Mouse (Mus musculus): ENCODE results near the gene Ing2. TPM values are rescaled to one million over a fixed set of nuclear protein-coding genes. Genes with fewer than 3 reads are reported as not detected.

Ing2 gene
- polyA plus RNA-seq, 2 experiments: 13.2 to 19.8 TPM

DNA sequence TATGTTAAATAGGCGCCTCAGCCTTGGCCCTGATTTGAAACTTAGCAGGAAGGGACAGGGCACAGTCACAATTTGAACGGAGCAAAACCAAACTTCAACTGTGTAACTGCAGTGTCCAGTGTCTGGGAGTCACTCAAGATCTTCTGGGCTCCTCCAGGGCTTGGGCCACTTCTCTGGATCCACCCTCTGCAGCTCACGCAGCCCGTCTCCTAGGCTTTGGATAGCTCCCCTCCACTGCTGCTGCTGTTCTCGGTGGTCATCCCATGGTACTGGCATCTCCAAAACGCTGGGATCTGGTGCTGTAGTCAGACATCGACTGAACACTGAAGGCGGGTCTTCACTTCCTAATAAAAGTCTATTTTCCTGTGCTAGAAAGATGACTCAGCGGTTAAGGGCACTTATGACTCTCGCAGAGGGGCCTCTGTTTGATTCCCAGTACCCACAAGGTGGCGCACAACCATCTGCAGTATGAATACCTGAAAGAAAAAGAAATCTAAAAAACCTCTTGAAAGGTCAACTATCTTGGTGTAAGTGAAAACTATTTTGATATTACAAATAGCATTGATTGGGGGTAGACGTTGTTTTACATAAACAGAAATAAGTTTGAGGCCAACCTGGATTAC lies 14.5 kb upstream of the Ing2 start:
- Histone ChIP-seq H3K9me3 (ENCODE audit: control insufficient read depth, low read length) (no peaks in the 10 kb centered on the region), H3K36me3 (ENCODE audit: control insufficient read depth, insufficient read depth, low read length) (no peaks in the 10 kb centered on the region), H3K4me2 (replicated peaks; ENCODE audit: low read depth, low read length, severe bottlenecking) (no peak overlapping the region), H3K4me3 (replicated peaks; ENCODE audit: low read length) (no peak overlapping the region), H3K9ac (ENCODE audit: low read depth, low read length, severe bottlenecking) (no peak overlapping the region), H3K27me3 (ENCODE audit: control insufficient read depth, insufficient read depth, low read length) (no peaks in the 10 kb centered on the region), H3K27ac (replicated peaks; ENCODE audit: low read depth, low read length) (no peak overlapping the region), H3K4me1 (ENCODE audit: control insufficient read depth, insufficient read depth, low read length) (no peaks in the 10 kb centered on the region)
- WGBS: 66% methylated on average over 12 of the region's 12 CpGs
- ATAC-seq (ENCODE audit: low FRiP score, low read depth): no peak
- TF ChIP-seq POLR2A (IDR thresholded peaks at IDR 0.05; ENCODE audit: borderline replicate concordance, extremely low read depth, insufficient read depth, insufficient read length): no peak
- DNase-seq (ENCODE audit: low spot score): no peak

DNA sequence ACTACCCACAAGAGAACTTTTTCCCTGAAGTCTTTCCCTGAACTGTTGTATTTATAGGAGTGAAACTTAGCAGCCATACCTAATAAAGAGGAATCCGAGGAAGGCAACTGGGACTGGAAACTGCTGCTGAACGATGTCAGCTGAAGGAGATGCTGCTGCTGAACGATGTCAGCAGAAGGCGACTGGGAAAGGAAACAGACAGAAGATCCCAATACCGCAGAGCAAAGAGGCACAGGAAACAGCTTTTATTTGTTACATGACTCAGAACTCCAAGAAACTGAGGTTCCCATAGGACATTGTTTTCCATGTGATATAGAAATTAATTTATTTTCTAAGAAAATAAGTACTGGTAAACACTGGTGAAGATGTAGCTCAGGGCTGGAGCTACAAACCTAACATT lies 9.1 kb upstream of the Ing2 start:
- H3K27ac ChIP-seq (replicated peaks; ENCODE audit: low read depth, low read length): no peak overlapping the region
- no peak for DNase-seq (ENCODE audit: low spot score)
- no peaks in the 10 kb centered on the region for H3K9me3 ChIP-seq (ENCODE audit: control insufficient read depth, low read length)
- WGBS: 55% methylated on average over 5 of the region's 5 CpGs
- H3K36me3 ChIP-seq (ENCODE audit: control insufficient read depth, insufficient read depth, low read length): peaks cover 9% of the 10 kb centered on the region; the same call in 1 of the 2 replicates
- no peak for TF ChIP-seq POLR2A (IDR thresholded peaks at IDR 0.05; ENCODE audit: borderline replicate concordance, extremely low read depth, insufficient read depth, insufficient read length)
- no peak for ATAC-seq (ENCODE audit: low FRiP score, low read depth)
- H3K4me1 ChIP-seq (ENCODE audit: control insufficient read depth, insufficient read depth, low read length): no peaks in the 10 kb centered on the region
- no peak overlapping the region for H3K9ac ChIP-seq (ENCODE audit: low read depth, low read length, severe bottlenecking)
- no peaks in the 10 kb centered on the region for H3K27me3 ChIP-seq (ENCODE audit: control insufficient read depth, insufficient read depth, low read length)
- no peak overlapping the region for H3K4me2 ChIP-seq (replicated peaks; ENCODE audit: low read depth, low read length, severe bottlenecking)
- H3K4me3 ChIP-seq (replicated peaks; ENCODE audit: low read length): no peak overlapping the region

DNA sequence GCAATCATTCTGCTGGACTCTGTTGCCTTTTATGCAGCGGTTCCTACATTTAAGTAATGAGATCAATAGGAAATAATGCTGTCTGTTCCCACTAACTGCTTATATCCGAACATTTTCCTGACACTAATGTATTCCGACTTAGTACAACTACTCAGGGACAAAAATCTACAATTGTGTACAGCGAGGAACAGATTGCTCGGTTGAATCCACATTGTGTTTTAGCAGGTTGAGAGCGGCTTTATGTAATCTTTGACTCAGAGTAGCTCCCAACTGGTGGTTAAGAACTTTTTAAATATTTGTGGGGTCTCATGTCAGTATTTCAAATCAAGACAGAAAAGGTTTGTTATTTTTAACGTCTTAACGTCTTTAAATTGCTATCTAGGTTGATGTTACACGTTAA lies 8.6 kb upstream of the Ing2 start:
- no peak for DNase-seq (ENCODE audit: low spot score)
- Histone ChIP-seq H3K9me3 (ENCODE audit: control insufficient read depth, low read length) (no peaks in the 10 kb centered on the region), H3K4me3 (replicated peaks; ENCODE audit: low read length) (no peak overlapping the region), H3K27me3 (ENCODE audit: control insufficient read depth, insufficient read depth, low read length) (no peaks in the 10 kb centered on the region), H3K27ac (replicated peaks; ENCODE audit: low read depth, low read length) (no peak overlapping the region), H3K4me1 (ENCODE audit: control insufficient read depth, insufficient read depth, low read length) (no peaks in the 10 kb centered on the region), H3K9ac (ENCODE audit: low read depth, low read length, severe bottlenecking) (no peak overlapping the region), H3K36me3 (ENCODE audit: control insufficient read depth, insufficient read depth, low read length) (peaks cover 9% of the 10 kb centered on the region; the same call in 1 of the 2 replicates), H3K4me2 (replicated peaks; ENCODE audit: low read depth, low read length, severe bottlenecking) (no peak overlapping the region)
- ATAC-seq (ENCODE audit: low FRiP score, low read depth): no peak
- 85% methylated on average over 9 of the region's 9 CpGs for WGBS
- no peak for TF ChIP-seq POLR2A (IDR thresholded peaks at IDR 0.05; ENCODE audit: borderline replicate concordance, extremely low read depth, insufficient read depth, insufficient read length)

DNA sequence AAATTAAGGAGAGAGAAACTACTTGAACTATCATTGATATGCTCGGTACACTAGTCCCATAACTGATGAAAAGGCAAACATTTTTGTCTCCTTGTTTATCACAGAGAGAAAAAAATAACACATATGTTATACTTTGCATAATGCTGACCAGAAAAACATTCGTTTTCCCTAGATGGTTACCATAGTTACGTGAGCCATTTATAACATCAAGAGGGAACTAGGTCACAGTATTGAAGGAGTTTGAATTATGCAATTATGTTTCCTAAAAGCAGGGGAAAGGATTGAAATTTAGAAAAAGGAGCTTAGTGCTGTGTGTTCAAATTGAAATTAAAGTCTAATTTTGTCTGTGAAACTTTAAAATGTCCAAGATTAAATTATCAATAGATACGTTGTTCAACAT lies 5.0 kb upstream of the Ing2 start:
- H3K4me3 ChIP-seq (replicated peaks; ENCODE audit: low read length): no peak overlapping the region
- no peak overlapping the region for H3K27ac ChIP-seq (replicated peaks; ENCODE audit: low read depth, low read length)
- H3K4me2 ChIP-seq (replicated peaks; ENCODE audit: low read depth, low read length, severe bottlenecking): no peak overlapping the region
- H3K9ac ChIP-seq (ENCODE audit: low read depth, low read length, severe bottlenecking): no peak overlapping the region
- WGBS: 90% methylated on average over 4 of the region's 4 CpGs
- peaks cover 7% of the 10 kb centered on the region for H3K4me1 ChIP-seq (ENCODE audit: control insufficient read depth, insufficient read depth, low read length)
- no peak for TF ChIP-seq POLR2A (IDR thresholded peaks at IDR 0.05; ENCODE audit: borderline replicate concordance, extremely low read depth, insufficient read depth, insufficient read length)
- ATAC-seq (ENCODE audit: low FRiP score, low read depth) (no peak), DNase-seq (ENCODE audit: low spot score) (no peak)
- peaks cover 9% of the 10 kb centered on the region; the same call in 1 of the 2 replicates for H3K36me3 ChIP-seq (ENCODE audit: control insufficient read depth, insufficient read depth, low read length)
- H3K9me3 ChIP-seq (ENCODE audit: control insufficient read depth, low read length): no peaks in the 10 kb centered on the region
- no peaks in the 10 kb centered on the region for H3K27me3 ChIP-seq (ENCODE audit: control insufficient read depth, insufficient read depth, low read length)

DNA sequence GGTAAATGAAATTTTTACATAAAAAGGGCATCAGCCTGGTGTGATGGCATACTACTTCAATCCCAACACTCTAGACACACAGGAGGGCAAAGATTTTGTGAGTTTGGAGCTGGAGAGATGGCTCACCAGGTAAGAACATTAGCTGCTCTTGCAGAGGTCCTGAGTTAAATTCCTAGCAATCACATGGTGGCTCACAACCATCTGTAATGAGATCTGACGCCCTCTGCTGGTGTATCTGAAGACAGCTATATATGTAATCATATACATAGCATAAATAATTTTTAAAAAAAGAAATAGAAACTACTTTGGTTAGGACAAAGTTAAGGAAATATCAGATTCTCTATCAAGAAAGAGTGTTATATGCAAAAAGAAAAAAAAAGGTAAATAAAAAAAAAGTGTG lies 4.2 kb upstream of the Ing2 start:
- ATAC-seq (ENCODE audit: low FRiP score, low read depth) (no peak), DNase-seq (ENCODE audit: low spot score) (no peak)
- no peak for TF ChIP-seq POLR2A (IDR thresholded peaks at IDR 0.05; ENCODE audit: borderline replicate concordance, extremely low read depth, insufficient read depth, insufficient read length)
- Histone ChIP-seq H3K36me3 (ENCODE audit: control insufficient read depth, insufficient read depth, low read length) (peaks cover 9% of the 10 kb centered on the region; the same call in 1 of the 2 replicates), H3K27me3 (ENCODE audit: control insufficient read depth, insufficient read depth, low read length) (no peaks in the 10 kb centered on the region), H3K9ac (ENCODE audit: low read depth, low read length, severe bottlenecking) (no peak overlapping the region), H3K9me3 (ENCODE audit: control insufficient read depth, low read length) (no peaks in the 10 kb centered on the region), H3K4me2 (replicated peaks; ENCODE audit: low read depth, low read length, severe bottlenecking) (no peak overlapping the region), H3K4me3 (replicated peaks; ENCODE audit: low read length) (no peak overlapping the region), H3K4me1 (ENCODE audit: control insufficient read depth, insufficient read depth, low read length) (peaks cover 7% of the 10 kb centered on the region), H3K27ac (replicated peaks; ENCODE audit: low read depth, low read length) (no peak overlapping the region)
- WGBS: 86% methylated on average over 1 of the region's 1 CpGs

Data from limb, embryonic 14.5 days (tissue).